Mouse (Mus musculus) lung, embryonic 16.5 days (tissue): ENCODE results near the gene Ugt1a7c. TPM values are rescaled to one million over a fixed set of nuclear protein-coding genes. Genes with fewer than 3 reads are reported as not detected.

Experiments
- ATAC-seq: fragments of 200-750 bp; cut with Nextera tagmentation; 2 replicates; pipeline ENCODE4 v1.8.0; 2017; ENCODE audit warnings: low read depth, mild to moderate bottlenecking, moderate library complexity
- H3K27ac ChIP-seq: fragments of 300-500 bp; sonication (generic); 2 replicates; pipeline ENCODE4 v1.5.1; 2014; ENCODE audit warnings: mild to moderate bottlenecking, control low read depth, low read length
- H3K27me3 ChIP-seq: fragments of 300-500 bp; sonication (generic); 2 replicates; pipeline ENCODE4 v1.6.1; 2014; ENCODE audit warnings: low read depth, low read length, mixed read lengths; ENCODE audit not compliant: control insufficient read depth, insufficient read depth
- H3K36me3 ChIP-seq: fragments of 300-500 bp; sonication (generic); 2 replicates; pipeline ENCODE4 v1.6.1; 2014; ENCODE audit warnings: low read length; ENCODE audit not compliant: control insufficient read depth, insufficient read depth
- H3K4me1 ChIP-seq: fragments of 300-500 bp; sonication (generic); replicated peaks from 2 replicates; pipeline ENCODE4 v1.6.1; 2014; ENCODE audit warnings: low read length, mixed read lengths; ENCODE audit not compliant: control insufficient read depth, insufficient read depth
- H3K4me2 ChIP-seq: fragments of 300-500 bp; sonication (generic); 2 replicates; pipeline ENCODE4 v1.6.1; 2014; ENCODE audit warnings: low read depth, low read length, control low read depth
- H3K4me3 ChIP-seq: fragments of 300-500 bp; sonication (generic); 2 replicates; pipeline ENCODE4 v1.5.1; 2014; ENCODE audit warnings: mild to moderate bottlenecking, low read length, control low read depth
- H3K9ac ChIP-seq: fragments of 300-500 bp; sonication (generic); 2 replicates; pipeline ENCODE4 v1.6.1; 2014; ENCODE audit warnings: low read length, control low read depth
- H3K9me3 ChIP-seq: fragments of 300-500 bp; sonication (generic); 2 replicates; pipeline ENCODE4 v1.6.1; 2016; ENCODE audit warnings: low read length; ENCODE audit not compliant: control insufficient read depth
- WGBS: fragments of 180-500 bp; shearing (Covaris S2); extraction: QIAGEN DNeasy Blood & Tissue Kit; methylation state at CpG from one replicate; pipeline ENCODE4 v1.1.7; 2014; 5-methylcytosine and 5-hydroxymethylcytosine counted together
- polyA plus RNA-seq: library from polyadenylated mRNA; unstranded; fragments of >200 nt; fragmentation: Nextera tagmentation; extraction: Ambion mirVana; gene quantifications from 2 replicates; pipeline ENCODE4 v1.2.1, GENCODE M21; 2015

Gene Ugt1a7c
- polyA plus RNA-seq, 1 experiment from 2014 or later, result 2.3 TPM

- no peaks in the 10 kb centered on the region for H3K36me3 ChIP-seq
- H3K4me2 ChIP-seq, result no peak overlapping the region
- H3K27me3 ChIP-seq, result no peaks in the 10 kb centered on the region
- no peak for ATAC-seq
- no peak overlapping the region for H3K4me3 ChIP-seq
- peaks cover 90% of the 10 kb centered on the region for H3K9me3 ChIP-seq
- no peaks in the 10 kb centered on the region for H3K4me1 ChIP-seq
- WGBS, result 58% methylated on average over 11 of the region's 11 CpGs
- H3K9ac ChIP-seq, result no peak overlapping the region
- H3K27ac ChIP-seq, result no peak overlapping the region
These were observed 140.4 kb downstream of the Ugt1a7c start for GRCm38 (mm10) chr1:88235046-88235893.

GRCm38 (mm10) chr1:88235894-88236415 lies 141.1 kb downstream of the Ugt1a7c start:
- Histone ChIP-seq H3K9ac (no peak overlapping the region), H3K27me3 (no peaks in the 10 kb centered on the region), H3K9me3 (peaks cover 90% of the 10 kb centered on the region), H3K4me2 (no peak overlapping the region), H3K4me1 (no peaks in the 10 kb centered on the region), H3K4me3 (no peak overlapping the region), H3K27ac (no peak overlapping the region), H3K36me3 (no peaks in the 10 kb centered on the region)
- no peak for ATAC-seq
- 58% methylated on average over 4 of the region's 4 CpGs for WGBS

DNA sequence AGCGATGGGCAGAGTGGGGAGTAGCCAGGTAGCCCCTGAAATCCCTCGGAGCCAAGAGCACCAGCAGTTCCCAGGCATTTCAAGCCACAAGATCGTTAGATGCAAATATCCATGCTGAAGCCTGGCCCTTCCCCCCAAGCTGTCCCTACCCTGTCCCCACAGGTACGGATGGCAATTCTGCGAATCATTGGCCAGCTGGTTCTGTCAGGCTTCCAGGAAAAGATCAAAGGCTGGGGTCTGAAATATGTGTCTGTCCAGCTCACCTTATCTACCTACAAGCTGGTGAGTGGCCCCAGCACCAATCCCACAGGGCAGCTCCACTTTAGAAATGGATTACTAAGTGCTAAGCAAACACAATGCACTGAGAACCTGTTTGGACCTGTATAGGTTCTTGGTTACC lies 142.4 kb downstream of the Ugt1a7c start:
- no peak for ATAC-seq
- Histone ChIP-seq H3K4me2 (no peak overlapping the region), H3K36me3 (no peaks in the 10 kb centered on the region), H3K4me1 (no peaks in the 10 kb centered on the region), H3K9ac (no peak overlapping the region), H3K27ac (no peak overlapping the region), H3K4me3 (no peak overlapping the region), H3K27me3 (no peaks in the 10 kb centered on the region), H3K9me3 (peaks cover 81% of the 10 kb centered on the region)
- 70% methylated on average over 5 of the region's 5 CpGs for WGBS

DNA sequence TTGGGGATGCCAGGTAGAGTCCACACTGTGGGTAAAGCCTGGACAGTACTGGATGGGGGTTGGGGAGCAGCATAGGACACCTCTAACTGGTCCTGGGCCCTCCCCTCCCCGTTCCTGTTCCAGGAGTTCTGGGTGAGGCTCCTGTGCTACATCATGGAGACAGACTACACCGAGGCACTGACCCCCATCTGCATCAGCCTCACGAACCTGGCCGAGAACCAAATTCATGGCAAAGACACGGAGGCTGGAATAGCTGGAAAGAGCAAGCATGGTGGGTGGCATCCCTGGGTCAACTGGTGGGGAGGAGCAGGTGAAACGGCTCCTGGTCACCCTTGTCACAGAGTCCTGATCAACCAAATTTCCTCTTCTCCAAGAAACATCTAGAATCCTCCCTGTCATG lies 143.9 kb downstream of the Ugt1a7c start:
- Histone ChIP-seq H3K4me3 (no peak overlapping the region), H3K9ac (no peak overlapping the region), H3K27me3 (no peaks in the 10 kb centered on the region), H3K4me1 (no peaks in the 10 kb centered on the region), H3K27ac (no peak overlapping the region), H3K9me3 (peaks cover 78% of the 10 kb centered on the region), H3K36me3 (no peaks in the 10 kb centered on the region), H3K4me2 (no peak overlapping the region)
- ATAC-seq, result no peak; the same call in 1 of the 2 replicates
- WGBS, result 75% methylated on average over 6 of the region's 6 CpGs

DNA sequence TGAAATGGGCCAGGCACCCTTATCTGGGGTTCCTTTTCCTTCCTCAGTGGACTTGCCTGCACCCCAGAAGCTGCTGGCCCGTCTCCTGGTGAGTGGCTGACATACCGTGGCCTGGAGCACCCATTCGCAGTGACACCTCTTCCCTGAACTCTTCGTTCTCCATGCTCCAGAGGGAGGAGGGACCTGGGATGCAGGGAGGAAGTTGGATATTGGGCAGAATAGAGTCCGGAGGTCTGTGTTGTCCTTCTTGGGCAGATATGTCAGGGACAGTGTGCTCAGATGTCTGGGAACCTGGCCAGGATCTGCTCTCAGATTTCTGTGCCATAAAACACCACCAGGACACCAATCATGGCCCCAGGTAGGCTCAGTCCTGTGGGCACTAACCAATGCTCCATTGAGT lies 145.2 kb downstream of the Ugt1a7c start:
- Histone ChIP-seq H3K4me2 (no peak overlapping the region), H3K4me1 (no peaks in the 10 kb centered on the region), H3K9me3 (peaks cover 76% of the 10 kb centered on the region), H3K27ac (no peak overlapping the region), H3K4me3 (no peak overlapping the region), H3K27me3 (no peaks in the 10 kb centered on the region), H3K36me3 (no peaks in the 10 kb centered on the region), H3K9ac (no peak overlapping the region)
- no peak for ATAC-seq
- 70% methylated on average over 5 of the region's 5 CpGs for WGBS

- peak; percentile 3; the same call in 1 of the 2 replicates for ATAC-seq
- Histone ChIP-seq H3K4me3 (no peak overlapping the region), H3K27me3 (no peaks in the 10 kb centered on the region), H3K4me1 (no peaks in the 10 kb centered on the region), H3K9ac (no peak overlapping the region), H3K36me3 (no peaks in the 10 kb centered on the region), H3K9me3 (peaks cover 76% of the 10 kb centered on the region), H3K27ac (no peak overlapping the region), H3K4me2 (no peak overlapping the region)
- 61% methylated on average over 4 of the region's 4 CpGs for WGBS
These were observed 145.7 kb downstream of the Ugt1a7c start for GRCm38 (mm10) chr1:88240579-88240978.

- Histone ChIP-seq H3K36me3 (no peaks in the 10 kb centered on the region), H3K9me3 (peaks cover 76% of the 10 kb centered on the region), H3K9ac (no peak overlapping the region), H3K27me3 (no peaks in the 10 kb centered on the region), H3K4me3 (no peak overlapping the region), H3K4me2 (no peak overlapping the region), H3K27ac (no peak overlapping the region), H3K4me1 (no peaks in the 10 kb centered on the region)
- WGBS, result 59% methylated on average over 5 of the region's 5 CpGs
- ATAC-seq, result no peak
These were observed 149.0 kb downstream of the Ugt1a7c start for GRCm38 (mm10) chr1:88243861-88244260.

GRCm38 (mm10) chr1:88245881-88246280 lies 151.0 kb downstream of the Ugt1a7c start:
- 76% methylated on average over 6 of the region's 6 CpGs for WGBS
- Histone ChIP-seq H3K9ac (no peak overlapping the region), H3K4me2 (no peak overlapping the region), H3K36me3 (no peaks in the 10 kb centered on the region), H3K9me3 (peaks cover 75% of the 10 kb centered on the region), H3K4me3 (no peak overlapping the region), H3K27me3 (no peaks in the 10 kb centered on the region), H3K27ac (no peak overlapping the region), H3K4me1 (no peaks in the 10 kb centered on the region)
- no peak for ATAC-seq

- WGBS, result 42% methylated on average over 6 of the region's 6 CpGs
These were observed 151.5 kb downstream of the Ugt1a7c start for GRCm38 (mm10) chr1:88246386-88246785.

More at GRCm38 (mm10) chr1:88246386-88246785, 151.5 kb downstream of the Ugt1a7c start:
- H3K4me2 ChIP-seq, result no peak overlapping the region
- H3K27me3 ChIP-seq, result no peaks in the 10 kb centered on the region
- no peak overlapping the region for H3K27ac ChIP-seq
- H3K4me1 ChIP-seq, result no peaks in the 10 kb centered on the region
- H3K9ac ChIP-seq, result no peak overlapping the region
- no peak overlapping the region for H3K4me3 ChIP-seq
- H3K36me3 ChIP-seq, result no peaks in the 10 kb centered on the region
- ATAC-seq, result no peak
- H3K9me3 ChIP-seq, result peaks cover 75% of the 10 kb centered on the region
